Mouse (Mus musculus) cerebellum, postnatal 25 days (tissue): Measurements from ENCODE around the gene Snrnp70.

Experiments
- DNase-seq, 2 experiments: peaks; one replicate each; pipeline ENCODE4 v3.0.0; 2021; ENCODE audit warnings: mixed read lengths in 2 of 2

Gene Snrnp70

DNA sequence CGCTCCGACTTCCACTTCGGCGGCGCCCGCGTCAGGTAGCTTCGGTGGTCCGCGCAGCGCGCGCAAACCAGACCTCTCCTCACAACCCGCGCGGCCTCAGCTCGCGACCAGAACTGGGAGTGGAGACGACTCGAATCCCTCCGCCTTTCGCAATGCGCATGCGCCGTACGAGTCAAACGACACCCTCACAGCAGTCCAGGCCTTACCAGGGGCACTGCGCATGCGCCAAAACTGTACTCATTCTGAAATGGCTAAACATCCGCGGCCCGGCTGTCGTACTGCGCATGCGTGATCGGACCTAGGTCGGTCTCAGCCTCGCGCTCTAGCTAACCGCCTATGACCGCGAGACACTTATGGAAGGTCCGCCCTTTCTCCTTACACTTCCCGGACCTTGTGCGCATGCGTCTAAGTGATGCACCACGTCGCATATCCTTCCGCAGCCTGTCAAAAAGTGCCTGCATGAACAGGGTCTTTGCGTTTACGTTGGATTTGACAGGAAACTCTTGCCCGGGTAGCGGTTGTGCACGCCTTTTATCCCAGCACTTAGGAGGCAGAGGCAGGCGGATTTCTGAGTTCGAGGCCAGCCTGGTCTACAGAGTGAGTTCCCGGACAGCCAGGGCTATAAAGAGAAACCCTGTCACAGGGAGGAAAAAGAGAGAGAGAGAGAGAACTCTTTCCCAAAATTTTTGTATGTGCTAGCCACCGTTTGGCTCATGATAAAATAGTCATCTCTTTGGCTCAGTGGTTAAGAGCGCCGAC lies at the start of gene Snrnp70:
TSS of gene Snrnp70 (minus strand) at position 165 of the 759 bp plus-strand sequence.
- DNase-seq = peak; percentile 100

DNA sequence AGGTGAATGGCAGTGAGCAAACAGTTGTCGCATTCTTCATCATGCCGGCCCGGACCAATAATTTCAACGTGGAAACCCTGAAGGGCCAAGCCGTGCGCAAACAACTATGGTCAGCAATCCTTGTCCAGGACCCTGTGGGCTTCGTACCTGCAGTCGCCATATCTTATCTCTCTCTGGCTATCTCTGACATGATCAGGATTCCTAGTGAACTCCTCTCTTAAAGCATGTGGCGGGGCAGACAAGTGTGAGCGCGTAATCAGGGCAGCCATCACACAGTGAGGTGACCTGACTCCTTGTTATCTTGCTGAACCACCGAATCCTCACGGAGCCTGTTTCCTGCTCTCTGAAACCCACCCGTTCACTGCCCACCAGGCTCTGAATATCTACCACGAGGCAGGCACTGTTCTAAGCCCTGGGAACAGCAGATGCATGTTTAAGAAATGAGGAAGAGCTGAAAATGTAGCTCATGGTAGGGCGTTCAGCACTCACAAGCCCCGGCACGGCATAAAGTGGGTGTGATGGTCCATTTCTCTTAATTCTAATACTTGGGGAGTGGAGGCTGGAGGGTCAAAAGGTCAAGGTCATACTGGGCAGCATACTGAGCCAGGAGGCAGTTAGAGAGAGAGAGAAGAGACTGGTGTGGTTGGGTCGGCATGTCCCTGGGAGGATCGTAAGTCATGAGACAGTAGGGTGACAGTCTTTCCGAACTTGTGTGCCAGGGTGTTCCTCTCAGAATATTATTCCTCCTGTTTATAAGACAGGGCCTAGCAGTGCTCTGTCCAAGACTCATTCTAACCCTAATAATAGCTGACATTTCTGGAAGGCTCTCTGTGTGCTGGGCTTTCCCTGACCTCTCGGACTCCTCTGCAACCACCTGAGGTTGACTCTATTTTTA lies 48.2 kb upstream of the Snrnp70 start:
- no peak for DNase-seq

DNA sequence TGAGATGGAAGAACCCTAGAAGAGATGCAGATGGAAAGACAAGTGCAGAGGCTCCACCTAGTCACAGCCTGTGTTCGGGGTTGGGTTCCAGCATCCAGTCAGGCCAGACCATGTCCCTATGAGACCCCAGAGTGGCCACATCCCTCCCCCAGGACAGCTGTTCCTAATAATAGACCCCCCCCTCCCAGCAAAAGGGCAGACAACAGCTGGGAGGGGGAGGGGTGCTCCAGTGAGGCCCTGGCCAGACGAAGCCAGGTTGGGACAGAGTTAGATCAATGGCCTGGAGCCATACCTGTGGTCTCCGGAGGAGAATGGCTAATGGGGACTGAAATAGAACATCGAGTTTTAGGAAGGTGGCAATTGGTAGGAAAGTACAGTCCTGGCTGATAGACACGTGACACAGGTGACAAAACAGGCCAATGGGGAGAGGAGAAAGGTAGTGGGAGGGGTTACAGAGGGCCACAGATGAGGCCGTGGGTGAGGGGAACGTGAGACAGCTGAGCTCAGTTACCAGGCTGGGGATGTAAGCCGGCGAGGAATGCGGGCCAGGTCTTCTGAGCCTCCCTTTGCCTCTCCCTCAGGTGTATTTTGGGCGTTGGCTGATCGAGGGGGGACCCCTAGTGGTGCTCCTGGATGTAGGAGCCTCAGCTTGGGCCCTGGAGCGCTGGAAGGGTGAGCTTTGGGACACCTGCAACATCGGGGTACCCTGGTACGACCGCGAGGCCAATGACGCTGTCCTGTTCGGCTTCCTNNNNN lies 42.2 kb upstream of the Snrnp70 start, which contains the start of gene Ruvbl2:
TSS of gene Ruvbl2 (minus strand) at position 576 of the 756 bp plus-strand sequence.
- peak; percentile 43 to 51 for DNase-seq

- DNase-seq = no peak
Measured at GRCm38 (mm10) chr7:45437046-45437445, 41.5 kb upstream of the Snrnp70 start.

DNA sequence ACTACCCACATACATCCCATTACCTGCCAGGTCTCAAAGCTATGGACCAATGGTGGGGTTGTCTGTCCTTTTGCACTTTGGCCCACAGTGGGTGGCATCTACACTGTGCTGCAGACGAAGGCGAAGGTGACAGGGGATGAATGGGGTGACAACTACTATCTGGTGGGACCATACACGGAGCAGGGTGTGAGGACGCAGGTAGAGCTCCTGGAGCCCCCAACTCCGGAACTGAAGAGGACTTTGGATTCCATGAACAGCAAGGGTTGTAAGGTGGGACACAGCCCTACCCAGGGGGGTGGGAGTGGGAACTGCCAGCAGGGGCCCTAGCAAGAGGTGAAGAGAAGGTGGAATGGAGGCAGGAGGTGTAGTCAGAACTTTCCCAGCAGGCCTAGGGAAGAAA lies 40.9 kb upstream of the Snrnp70 start:
- no peak for DNase-seq

DNA sequence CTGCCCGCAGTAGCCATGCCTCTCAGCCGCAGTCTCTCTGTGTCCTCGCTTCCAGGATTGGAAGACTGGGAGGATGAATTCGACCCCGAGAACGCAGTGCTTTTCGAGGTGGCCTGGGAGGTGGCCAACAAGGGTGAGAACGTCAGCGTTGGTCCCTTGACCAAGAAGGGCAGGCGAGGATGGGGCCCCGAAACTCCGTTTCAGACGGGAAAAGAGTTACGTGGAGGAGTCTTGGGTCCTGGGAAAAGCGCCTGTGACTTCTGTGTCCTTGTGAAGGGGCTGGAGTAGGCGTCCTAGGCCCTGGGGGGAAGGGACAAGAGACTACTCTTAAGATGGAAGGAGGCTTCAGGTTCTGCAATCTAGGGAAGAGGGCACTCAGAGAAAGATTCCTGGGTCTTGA lies 39.5 kb upstream of the Snrnp70 start:
- no peak for DNase-seq

DNA sequence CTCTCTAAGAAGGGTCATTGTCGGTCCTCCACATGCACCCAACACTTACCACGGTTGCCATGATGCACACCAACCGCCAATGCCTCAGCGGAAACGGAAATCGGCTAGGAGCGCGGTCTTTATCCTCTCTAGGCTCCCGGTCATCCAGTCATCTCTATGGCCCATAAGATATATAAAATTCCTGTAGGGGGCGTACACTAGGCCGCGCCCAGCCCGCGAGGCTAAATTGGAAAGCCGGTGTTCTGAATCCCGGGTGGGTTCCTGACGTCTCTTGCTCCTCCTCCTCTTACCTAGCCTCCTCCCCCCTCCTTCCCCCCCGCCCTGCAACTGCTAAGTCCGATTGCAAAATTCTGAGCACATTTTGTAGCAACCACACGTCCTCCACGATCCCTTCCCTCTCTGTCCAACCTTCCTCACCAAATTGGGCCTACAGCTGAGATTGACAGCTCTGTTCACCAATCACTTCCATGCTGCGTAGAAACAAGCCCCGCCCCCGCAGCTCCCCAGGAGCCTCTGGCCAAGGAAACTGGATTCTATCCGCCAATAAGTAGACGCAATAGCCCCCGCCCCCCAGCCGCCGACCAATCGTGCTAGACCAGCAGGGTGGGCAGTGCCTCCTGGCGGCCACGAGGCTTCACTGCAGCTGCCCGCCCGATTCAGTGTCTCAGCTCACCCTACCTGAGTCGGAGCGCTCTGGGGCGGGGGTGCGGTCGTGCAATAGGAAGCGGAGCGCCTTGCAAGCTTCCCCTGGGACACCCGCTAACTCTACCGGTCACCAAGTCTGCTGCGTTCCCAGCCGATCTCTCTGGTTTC lies 38.9 kb upstream of the Snrnp70 start, which contains the start of gene Gys1:
TSS of gene Gys1 (plus strand) at position 642 of the 813 bp plus-strand sequence.
- peak; percentile 100 for DNase-seq

GRCm38 (mm10) chr7:45433835-45434202 lies 38.3 kb upstream of the Snrnp70 start:
- no peak for DNase-seq

GRCm38 (mm10) chr7:45426556-45426955 lies 31.0 kb upstream of the Snrnp70 start:
- no peak for DNase-seq

DNA sequence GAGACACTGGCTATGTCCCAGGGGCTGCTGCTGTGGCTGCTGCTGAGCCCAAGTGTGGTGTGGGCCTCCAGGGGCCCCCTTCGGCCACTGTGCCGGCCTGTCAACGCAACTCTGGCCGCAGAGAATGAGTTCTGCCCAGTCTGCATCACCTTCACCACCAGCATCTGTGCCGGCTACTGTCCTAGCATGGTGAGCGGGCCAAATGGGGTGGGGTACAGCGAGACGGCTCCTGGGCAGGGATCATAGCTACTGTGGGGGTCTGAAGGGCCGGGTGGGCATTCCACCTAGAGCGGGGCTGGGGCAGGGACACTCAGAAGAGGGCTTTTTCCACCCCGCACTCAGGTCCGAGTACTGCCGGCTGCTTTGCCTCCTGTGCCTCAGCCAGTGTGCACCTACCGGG lies 25.7 kb upstream of the Snrnp70 start:
- no peak for DNase-seq

- no peak for DNase-seq
Measured at GRCm38 (mm10) chr7:45420615-45420919, 25.0 kb upstream of the Snrnp70 start, which contains the start of gene Lhb. TSS of gene Lhb (plus strand) at chr7:45420820.

DNA sequence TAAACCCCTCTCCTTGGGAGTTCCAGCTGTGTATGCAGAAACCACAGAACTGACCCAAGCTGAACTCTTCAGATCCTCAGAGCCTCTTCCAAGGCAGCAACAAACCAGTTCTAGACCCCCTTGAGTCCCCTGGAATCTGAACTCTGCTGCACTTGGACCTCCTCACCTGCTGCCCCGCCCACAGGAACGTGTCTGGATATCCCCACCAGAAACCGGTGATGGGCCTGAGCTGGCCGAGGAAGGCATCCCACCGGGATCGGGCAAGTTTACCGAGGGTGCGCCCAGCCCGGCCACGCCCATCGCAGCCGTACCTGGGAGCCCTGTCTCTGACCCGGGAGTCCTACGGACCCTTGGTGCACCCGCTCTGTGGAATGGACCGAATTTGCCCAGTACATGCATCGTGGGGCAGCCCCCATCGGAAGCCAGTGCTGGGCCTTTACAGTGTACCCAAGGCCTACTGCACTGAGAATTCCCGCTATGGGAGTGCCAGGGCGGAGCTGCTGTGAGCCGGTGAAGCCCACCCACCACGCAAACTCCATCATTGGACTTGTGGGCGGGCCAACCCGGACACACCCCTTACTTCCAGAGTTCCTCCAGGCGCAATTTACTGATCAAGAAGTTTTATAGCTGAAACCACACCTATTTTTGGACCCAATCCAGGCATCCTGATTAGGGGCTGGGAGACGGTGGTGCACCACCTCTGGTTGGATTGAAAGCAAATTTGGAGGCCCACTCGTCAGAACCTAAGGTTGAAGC lies 24.5 kb upstream of the Snrnp70 start:
- no peak for DNase-seq

DNA sequence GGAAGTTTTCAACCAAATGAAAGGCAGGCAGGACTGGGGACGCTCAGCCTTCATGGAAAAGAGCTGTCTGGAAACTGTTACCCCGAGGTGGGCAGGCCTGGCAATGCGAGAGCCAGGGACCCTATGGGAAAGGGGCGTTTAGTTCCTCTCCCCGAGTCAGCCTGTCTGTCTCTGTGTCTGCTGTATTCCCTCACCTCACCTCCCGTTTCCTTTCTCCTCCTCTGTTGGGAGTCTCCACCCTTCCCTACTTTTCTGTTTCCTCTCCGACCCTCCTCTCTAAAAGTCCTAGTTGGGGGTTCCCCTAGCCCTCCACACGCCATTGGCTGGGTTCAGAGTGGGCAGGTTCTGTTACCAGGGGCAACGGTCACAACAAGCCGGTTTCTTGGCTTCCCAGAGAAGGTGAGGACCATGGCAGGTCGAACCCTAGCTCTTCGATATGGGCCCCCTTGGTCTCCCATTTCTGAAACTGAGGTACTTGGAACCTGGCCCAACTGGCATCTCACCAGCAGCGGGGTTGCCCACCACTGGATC lies 22.5 kb upstream of the Snrnp70 start:
- no peak for DNase-seq

DNA sequence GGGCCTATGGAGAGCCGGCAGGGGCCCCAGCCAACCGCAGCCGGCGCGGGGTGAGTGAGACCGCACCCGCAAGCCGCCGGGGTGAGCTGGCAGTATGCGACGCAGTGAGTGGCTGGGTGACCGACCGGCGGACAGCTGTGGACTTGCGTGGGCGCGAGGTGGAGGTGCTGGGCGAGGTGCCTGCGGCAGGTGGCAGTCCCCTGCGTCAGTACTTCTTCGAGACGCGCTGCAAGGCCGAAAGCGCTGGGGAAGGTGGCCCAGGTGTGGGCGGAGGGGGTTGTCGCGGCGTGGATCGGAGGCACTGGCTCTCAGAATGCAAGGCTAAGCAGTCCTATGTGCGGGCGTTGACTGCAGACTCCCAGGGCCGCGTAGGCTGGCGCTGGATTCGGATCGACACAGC lies 20.1 kb upstream of the Snrnp70 start:
- peak in 1 of 2 experiments; percentile 34 for DNase-seq

GRCm38 (mm10) chr7:45414740-45415224 lies 19.2 kb upstream of the Snrnp70 start:
- no peak for DNase-seq

DNA sequence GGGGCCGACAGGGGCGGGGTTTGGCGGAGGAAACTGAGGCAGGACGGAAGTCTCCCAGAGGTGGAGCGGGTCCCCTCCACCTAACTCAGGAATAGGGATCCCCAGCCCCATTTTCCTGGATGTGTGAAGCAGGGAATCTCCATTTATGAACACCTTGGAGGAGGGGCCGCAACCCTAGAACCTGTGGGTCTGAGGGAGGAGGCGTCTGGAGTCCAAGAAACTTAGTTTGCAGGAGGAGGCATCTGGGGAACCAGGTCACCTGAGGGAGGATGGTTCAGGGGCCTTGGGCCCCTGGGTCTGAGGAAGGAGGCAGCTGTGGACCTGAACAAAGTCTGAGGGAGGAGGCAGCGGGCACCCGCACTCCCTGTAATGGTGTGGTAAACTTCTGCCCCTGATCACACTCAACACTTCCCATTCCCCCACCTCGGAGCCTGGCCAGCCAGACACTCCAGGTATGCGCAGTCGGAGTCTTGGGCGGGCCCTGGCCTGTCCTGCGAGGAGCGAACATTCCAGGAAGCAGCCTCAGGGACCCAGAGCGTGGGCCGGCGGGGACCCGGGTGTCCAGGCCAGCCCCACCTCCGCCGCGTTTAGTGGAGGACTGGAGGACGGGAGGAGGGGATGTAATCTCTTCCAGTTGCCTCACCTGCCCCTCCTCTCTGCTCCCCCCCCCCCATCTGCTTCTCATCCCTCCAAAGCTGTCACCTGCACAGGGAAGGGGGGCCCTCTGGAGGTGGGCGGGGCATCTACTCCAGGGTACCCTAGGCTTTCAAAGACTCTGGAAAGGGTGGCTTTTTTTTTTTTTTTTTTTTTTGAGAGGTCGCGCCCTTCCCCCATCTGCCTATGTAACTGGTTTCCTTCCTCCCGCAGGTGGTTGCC lies 18.6 kb upstream of the Snrnp70 start:
- no peak for DNase-seq

DNA sequence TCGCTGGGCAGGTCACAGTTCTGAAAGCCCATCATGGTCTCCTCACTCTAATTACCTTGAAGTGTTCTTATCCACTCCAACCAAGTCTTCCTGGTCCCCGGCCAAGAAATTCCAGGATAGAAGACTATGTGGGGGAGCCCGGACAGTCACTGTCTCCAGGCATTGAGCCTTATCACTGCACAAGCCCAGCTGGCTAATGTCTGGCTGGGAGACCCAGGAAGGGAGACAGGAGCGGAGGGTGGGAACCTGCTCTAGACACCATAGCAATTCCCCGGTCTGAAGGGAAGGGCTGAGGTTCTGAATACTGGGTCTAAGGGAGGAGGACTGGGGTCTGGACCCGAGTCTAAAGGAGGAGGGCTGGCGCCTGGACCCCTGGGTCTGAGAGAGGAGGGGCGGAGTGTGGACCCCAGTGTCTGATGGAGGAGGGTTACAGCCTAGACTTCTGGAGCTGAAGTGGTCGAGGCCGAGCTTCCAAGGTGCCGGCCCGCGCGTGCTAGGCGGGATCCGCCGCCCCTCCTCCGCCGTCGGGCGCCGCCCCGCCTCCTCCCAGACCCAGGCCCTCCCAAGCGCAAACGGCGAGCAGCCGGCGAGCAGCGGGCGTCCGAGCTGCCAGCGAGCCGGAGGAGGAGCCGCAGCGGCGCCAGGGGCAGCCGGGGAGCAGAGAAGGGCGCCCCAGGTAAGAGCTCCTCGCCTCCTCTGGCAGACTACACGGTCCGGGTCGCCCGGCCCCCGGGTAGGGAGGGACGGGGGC lies 17.7 kb upstream of the Snrnp70 start, which contains the start of gene Ntf5:
TSS of gene Ntf5 (plus strand) at position 583 of the 751 bp plus-strand sequence.
- peak in 1 of 2 experiments; percentile 38 for DNase-seq

DNA sequence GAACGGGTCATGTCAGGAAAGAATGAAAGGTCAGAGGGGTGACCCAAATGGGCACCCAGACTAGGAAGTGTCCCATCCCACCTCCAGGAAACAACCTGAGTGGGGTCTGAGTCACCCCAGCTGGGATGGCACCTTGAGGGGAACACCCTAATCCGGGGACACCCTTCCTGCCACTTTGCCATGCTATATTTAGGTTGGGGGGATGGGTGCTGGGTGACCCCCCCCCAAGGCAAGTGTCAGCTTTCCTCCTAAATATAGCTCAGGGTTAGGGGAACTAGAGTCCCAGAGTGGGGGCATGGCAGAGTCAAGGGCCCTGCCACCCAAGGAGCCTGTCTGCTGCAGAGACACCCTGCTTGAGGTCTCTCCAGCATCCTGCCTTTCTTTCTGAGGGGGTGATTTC lies 16.9 kb upstream of the Snrnp70 start:
- no peak for DNase-seq
